Mouse (Mus musculus) right cerebral cortex, postnatal 14 days (tissue): ENCODE measurements around the gene Igf2bp1.
A peak's percentile ranks its signal among the peaks of the same experiment; 100 is the strongest.
"Not testable (repeated sequence)": the region's sequence is repeated elsewhere in the genome, so short reads cannot be mapped to it uniquely, and the experiment has no call there.

ENCODE experiments used
- DNase-seq: peaks from one replicate; pipeline ENCODE4 v3.0.0; 2022

The Igf2bp1 gene

GRCm38 (mm10) chr11:95957407-95957806 lies 48.3 kb downstream of the Igf2bp1 start:
- DNase-seq, result no peak

DNA sequence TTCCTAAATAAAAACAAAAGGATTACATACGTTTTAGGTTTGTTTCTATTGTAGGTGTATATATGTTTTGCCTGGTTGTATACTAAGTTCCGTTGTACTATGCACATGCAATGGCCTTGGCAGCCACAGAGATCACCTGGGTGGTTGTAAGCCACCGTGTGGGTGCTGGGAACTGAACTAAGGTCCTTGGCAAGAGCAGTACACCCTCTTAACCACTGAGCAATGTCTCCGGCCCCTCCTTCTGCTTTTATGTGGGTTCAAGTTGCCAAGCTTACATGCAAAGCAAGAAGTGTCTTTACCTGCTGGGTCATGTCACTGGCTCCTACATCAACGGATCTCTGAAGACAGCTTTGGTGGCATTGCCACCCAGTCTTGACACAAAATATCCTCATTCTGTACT lies 52.4 kb downstream of the Igf2bp1 start:
- DNase-seq, result no peak

DNA sequence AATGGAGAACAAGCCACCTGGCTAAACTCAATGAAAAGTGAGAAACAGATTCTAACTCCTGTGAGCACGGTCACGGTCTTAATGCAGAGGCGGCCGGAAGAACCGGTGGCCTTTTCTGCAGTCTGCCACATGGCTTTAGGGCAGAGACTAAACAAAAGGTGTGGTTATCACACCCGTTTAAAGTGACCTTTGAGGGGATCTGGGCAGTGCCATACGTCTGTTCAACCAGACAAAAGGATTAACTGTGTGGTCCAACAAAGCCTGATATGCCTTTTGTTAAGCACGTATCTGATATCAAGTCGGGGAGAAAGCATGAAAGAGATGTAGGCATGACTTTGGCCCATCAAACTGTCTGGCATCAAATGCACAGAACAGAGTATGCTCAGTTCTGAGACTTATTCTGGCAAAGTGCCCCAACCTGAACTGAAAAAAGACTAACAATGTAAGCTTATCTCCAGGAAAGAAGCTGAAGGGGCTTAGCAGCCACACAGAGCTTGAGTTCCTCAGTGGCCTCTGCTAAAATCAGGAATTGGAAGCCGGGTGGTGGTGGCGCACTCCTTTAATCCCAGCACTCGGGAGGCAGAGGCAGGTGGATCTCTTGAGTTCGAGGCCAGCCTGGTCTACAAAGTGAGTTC lies 59.8 kb downstream of the Igf2bp1 start:
- no peak for DNase-seq

- no peak for DNase-seq
These were observed 65.8 kb downstream of the Igf2bp1 start for GRCm38 (mm10) chr11:95939828-95940507.

DNA sequence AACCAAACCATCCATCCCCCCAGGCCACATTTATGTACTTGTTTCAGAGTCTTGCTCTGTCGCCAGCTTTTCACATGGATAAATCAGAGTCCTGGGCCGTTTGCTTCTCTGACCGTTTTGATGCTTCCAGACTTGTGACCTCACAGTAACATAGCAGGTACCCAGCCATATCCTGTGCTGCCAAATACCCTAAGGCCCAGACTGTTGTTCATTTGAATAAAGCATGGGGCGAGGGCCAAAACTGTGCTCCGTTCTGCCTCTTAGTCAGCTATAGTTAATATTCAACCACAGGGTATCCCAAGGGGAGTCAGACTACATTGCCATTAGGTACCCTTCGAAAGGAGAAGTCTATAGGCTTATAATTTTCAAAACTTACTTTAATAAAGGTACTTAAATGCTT lies 69.3 kb downstream of the Igf2bp1 start:
- no peak for DNase-seq

- DNase-seq, result not testable (repeated sequence)
These were observed 73.6 kb downstream of the Igf2bp1 start for GRCm38 (mm10) chr11:95932168-95932567.

GRCm38 (mm10) chr11:95926398-95926797 lies 79.3 kb downstream of the Igf2bp1 start:
- DNase-seq, result no peak

DNA sequence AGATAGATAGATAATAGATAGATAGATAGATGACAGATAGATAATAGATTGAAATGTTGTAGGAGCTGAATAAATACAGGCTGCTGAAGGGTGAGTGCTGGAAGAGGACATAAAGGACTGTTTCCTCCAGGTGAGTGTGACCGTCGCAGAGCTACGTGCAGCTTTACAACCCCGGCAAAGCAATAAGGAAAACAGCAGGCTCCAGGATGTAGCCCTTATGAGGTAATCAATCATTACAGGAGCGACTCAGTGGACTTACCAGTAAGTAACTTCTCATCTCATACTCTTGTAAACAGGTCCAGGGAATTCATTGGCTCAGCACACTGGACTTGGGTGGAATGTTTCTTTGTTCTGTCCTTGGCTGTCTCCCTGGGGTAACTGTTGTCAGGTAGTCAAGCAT lies 79.8 kb downstream of the Igf2bp1 start:
- no peak for DNase-seq

DNA sequence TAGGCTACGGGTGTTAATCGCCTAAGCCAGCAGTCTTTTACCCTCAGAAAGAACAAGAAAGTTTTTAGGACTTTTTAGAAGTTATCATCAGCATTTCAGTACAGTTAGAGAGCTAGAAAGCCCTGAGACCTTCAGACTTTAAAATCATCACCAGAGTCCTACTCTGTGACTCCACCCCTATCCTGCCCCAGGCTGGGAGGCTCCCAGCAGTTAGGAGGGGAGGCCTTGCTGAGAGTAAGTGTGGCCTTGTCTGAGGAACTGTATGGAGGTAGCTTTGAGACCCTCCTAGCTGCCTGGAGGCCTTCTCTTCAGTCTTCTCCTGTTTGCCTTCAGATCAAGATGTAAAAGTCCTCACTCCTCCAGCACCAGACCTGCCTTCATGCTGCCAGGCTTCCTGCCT lies 81.5 kb downstream of the Igf2bp1 start:
- no peak for DNase-seq

DNA sequence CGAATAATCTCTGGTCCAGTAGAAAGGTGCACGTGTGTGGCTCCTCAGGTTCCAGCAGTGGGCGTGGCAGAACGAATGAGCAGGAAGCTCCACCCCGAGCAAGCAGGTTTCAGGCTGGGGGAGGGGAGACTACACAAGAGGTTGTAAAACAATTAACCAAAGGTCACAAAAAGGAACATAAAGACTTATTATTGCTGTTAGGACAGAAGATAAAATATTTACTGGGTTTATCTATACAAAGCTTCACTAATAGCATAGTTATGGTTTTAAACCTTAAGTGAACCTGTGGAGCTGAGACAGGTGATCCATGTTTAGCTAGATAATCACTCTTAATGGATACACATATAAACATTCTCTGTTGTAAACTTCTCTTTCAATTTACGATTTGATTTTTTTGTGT lies 82.3 kb downstream of the Igf2bp1 start:
- DNase-seq, result not testable (repeated sequence)

DNA sequence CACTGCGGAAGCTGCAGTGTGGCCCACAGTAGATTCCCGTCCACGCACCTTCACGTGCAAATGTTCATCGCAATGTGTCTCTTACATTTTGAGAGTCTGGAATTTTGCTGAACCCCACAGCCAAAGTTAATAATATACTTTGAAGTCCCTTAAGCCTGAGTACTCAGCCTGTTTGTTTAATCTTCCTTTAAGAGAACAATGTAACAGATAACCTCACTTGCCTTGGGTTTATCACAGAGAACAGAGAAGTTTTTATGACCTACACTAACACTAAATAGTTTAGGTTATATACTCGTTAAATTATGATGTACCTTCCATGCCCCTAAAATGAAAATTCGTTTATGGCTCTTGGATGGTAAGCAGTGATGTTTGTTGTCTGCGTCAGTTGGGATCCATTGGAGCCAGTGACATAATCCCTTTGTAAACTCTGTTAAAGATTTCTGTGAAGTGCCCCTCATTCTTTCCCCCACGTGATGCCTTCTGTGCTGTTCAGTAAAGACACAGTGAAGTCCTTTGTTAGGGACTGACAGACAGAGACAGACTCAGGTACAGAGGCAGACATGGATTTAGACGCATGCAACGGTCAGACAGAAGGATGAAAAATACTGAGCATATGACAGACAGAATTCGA lies 83.6 kb downstream of the Igf2bp1 start:
- DNase-seq, result no peak

DNA sequence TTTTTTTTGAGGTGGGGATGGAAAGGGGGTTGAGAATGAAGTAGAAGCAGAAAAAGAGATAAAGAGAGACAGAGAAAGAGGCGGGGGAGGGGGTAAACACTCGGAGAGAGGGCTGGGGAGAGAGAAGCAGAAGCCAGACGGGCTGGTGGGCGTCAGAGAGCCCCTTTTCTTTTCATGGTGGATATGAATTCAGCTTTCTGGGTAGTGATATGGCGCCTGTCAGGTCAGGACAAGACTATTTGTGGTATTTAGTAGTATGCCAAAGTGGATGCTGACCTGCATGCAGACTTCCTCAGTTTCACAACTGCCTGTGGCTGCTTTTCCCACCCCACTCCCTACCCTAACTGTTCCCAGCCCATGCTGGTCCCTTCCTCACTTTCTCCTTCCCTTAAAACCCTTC lies 89.3 kb downstream of the Igf2bp1 start:
- no peak for DNase-seq

GRCm38 (mm10) chr11:95915006-95915710 lies 90.6 kb downstream of the Igf2bp1 start:
- DNase-seq, result no peak

DNA sequence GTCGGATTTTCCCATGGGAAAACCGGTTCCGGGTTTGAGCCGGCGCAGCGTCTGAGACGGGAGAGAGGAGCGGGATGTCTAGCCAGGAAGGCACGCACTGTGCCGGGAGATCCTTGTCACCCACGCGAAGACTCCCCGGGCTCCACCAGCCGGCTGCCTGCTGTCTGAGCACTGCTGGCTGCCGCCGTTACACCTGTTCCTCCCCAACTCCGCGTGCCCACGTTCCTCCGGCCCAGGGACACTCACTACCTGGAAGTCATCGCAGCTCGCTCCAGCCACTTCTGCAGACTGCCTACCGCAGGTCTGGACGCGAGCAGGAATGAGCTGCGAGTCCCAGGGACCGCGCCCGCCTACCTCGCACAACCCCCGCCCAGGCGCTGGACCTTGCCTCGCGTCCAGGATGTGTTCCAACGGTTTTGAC lies 91.2 kb downstream of the Igf2bp1 start, which contains the start of gene B4galnt2:
Gene B4galnt2, minus strand, starts transcription at position 321 of the 421 bp plus-strand sequence.
- peak; percentile 37 for DNase-seq

- DNase-seq, result no peak
These were observed 91.7 kb downstream of the Igf2bp1 start for GRCm38 (mm10) chr11:95913959-95914566.

DNA sequence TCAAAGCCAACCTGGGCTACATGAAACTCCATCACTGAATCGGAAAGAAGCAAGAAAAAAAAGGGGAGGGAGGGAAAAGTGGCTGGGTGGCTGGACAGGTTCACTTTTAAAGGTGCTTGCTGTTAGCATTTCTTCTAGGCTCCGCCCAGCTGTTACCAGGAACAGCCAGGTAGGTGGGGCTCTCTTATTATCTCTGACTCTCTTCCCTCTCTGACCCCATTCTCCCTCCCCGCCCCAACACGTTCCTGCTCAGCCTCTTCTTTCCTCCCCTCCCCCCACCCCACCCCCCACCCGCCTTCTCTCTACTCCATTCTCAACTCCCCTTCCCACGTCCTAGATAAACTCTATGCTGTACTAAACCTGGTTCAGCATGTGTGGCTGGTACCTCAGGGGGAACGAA lies 94.2 kb downstream of the Igf2bp1 start:
- DNase-seq, result no peak

DNA sequence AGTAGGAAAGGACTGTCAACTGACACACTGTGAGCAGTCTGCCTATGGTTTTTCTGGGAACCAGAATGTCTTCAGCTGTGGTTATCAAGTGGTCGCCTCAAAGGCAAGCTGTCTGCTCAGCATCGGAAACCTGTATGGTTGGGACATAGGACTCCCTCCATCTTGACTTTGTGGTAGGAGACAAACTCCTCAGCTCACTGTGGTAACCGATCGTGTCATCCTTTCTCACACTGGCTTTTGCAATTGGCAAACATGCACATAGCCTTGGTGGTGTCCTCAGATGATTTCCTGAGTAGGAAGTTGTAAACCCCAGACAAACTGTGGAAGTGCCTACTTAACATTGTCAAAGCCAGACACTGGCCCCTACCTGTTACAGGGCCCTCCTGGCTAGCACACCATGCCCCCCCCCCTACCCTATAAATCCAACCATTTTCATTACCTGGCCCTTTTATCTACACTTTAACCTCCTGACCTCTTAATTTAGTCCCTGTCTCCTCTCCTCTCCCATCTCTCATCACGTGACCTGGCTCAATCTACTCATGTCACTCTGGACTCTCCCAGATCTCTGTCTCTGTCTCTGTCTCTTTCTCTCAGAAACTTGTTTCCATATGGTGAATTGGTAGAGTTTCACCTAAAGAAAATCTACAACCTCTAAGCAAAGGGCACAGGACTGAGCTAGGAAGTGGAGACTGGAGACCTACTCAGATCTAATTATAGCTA lies 97.8 kb downstream of the Igf2bp1 start:
- DNase-seq, result no peak
